Mouse (Mus musculus) left cerebral cortex, postnatal 14 days (tissue): Measurements from ENCODE around the gene Anks1. TPM values are rescaled to one million over a fixed set of nuclear protein-coding genes. Genes with fewer than 3 reads are reported as not detected.

ENCODE experiments used
- DNase-seq, 2 experiments: peaks; one replicate each; pipeline ENCODE4 v3.0.0; 2021 to 2022; ENCODE audit warnings: low spot score in 2 of 2, mixed read lengths in 1 of 2
- intact Hi-C: fragments of 180-260 bp; cut with DNase I; formaldehyde crosslinking; loops from one replicate; pipeline ENCODE4 v1.15.1; 2025
- long read RNA-seq, 2 experiments: library from polyadenylated mRNA; stranded (forward); transcript quantifications; one replicate each; pipeline ENCODE4 v2.0.0; 2021
- total RNA-seq, 2 experiments: library from RNA; stranded (reverse); gene quantifications; 2 replicates each; pipeline ENCODE4 v1.2.3; 2021

Anks1 gene
- total RNA-seq = 10 to 100 TPM; 33.4 to 40.6 TPM
- long read RNA-seq, experiment 1, full-length matches to known transcripts = 2 of 40 reads
- long read RNA-seq, experiment 1, partial matches to known transcripts = 12 of 40 reads
- long read RNA-seq, experiment 1, other reads (novel, unspliced or antisense) = 26 of 40 reads
- long read RNA-seq, experiment 2, full-length matches to known transcripts = 4 of 25 reads
- long read RNA-seq, experiment 2, partial matches to known transcripts = 7 of 25 reads
- long read RNA-seq, experiment 2, other reads (novel, unspliced or antisense) = 14 of 25 reads

DNA sequence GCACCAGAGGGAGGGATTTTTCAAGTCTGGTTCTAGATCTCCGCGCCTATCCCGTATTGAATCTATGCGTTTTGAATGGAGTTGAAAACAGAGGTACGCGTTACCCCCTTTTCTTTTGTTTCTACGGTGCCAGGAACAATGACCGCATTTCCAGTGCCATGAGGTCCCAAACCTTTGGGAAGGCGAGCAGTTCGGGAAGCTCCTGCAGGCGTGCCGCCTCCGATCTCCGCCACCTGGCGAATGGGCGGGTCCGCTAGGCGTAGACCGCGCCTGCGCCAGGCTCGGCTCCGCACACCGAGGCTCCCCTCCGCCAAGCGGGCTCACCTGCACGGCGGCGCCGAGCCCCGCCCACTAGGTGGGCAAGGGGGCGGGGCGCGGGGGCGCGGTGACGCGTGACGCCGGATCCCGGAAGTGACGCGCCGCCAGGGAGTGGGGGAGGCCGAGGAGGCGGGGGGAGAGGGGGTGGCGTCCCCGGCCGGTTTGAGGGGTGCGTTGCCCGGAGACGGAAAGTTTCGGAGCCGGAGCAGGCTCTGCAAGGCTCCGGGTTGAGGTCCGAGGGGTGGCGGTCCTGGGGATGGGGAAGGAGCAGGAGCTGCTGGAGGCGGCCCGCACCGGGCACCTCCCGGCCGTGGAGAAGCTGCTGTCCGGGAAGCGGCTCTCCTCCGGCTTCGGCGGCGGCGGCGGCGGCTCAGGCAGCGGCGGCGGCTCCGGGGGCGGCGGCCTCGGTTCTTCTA lies at the start of gene Anks1:
Anks1 (plus strand) TSS at position 419 of the 734 bp plus-strand sequence.
- peak; percentile 69 to 83 for DNase-seq
- intact Hi-C loops = loop anchor here (2.0 to 5.0 kb wide), 3 partner anchors 73 to 170 kb away; no protein-coding TSS in a partner anchor

DNA sequence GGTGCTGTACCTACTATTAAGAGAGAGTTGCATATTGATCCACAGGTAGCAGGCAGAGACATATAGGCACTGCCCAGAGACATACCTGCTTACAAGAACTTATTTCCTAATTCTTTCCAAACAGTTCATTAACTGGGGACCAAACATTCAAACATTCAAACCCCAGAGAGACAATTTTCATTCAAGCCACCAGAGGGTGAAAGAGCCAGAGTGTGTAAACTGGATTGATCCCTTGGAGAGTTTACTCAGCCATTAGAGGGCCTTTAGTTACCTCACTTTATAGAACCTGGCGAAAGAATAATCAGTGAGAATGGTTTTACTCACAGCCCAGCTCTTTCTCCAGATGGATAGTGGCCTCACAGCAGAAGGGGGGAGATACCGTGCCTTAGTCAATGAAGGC lies 43.6 kb upstream of the Anks1 start:
- DNase-seq = no peak
- intact Hi-C loops = no loop called here

DNA sequence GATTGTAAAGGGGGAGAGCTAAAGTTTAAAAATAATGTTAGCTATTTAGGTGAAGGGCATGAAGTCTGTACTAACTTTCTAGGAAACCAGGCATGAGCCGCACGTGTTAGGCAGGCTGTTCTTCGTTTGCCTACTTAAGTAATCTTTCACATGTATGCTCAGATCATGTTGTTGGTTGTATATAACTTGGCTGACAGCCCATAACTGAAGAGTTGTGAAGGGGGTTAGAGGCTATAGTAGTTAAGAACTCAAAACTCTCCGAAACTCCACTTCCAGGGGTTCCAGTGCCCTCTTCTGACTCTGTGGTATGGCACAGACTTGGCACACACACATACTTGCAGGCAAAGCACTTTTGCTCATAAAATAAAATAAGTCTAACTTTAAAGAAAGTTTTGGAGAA lies 42.4 kb upstream of the Anks1 start:
- no peak for DNase-seq
- intact Hi-C loops = no loop called here

DNA sequence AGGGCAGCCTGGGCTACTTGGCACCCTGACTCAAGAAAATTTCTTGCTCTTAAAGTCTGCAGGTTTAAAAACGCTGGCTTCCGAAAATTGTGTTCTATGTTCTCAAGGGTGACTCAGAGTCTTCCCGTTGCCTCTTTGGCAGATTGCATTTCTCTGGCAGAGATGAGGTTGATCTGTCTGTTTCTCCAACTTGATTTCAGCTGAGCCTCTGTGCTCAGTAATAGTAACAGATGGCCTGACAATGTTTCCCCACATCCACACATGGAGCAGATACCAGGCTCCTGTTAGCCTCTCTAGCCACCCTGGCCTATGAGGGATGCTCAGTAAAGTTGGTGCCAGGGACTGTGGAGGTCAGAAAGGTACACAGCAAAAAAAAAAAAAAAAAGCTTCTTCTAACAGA lies 37.3 kb upstream of the Anks1 start:
- intact Hi-C loops = no loop called here
- DNase-seq = peak; percentile 31 to 55

DNA sequence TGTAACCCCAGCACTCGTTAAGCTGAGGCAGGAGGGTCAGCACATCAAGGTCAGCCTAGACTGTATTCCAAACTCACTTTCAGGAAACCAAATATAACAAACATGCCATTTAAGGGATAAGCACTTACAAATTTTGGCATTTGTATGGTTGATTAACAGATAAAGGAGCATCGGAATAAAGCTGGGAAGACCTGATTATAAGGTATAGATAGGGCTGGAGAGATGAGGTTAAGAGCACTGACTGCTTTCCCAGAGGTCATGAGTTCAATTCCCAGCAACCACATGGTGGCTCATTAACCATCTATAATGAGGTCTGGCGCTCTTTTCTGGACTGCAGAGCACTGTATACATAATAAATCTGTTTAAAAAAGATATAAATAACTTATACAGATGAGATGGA lies 35.5 kb upstream of the Anks1 start:
- intact Hi-C loops = no loop called here
- DNase-seq = no peak

DNA sequence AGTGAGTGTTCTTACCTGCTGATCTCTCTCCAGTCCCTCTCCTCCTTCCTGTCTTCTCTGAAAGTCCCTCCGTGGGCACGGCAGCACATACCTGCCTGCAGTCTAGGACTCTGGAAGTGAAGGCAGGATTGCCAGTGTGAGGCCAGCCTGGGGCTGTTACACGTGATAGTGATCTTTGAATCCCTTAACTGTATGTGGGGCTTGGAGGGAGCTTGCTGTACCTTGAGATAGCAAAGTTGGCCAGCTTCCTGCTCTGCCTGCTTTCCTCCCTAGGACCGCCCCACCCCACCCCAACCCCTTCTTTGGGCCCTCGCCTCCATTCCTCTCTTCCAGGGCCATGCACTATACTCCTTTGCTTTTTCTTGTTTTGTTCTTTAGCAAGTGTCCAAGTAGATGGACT lies 34.6 kb upstream of the Anks1 start:
- intact Hi-C loops = no loop called here
- no peak for DNase-seq

DNA sequence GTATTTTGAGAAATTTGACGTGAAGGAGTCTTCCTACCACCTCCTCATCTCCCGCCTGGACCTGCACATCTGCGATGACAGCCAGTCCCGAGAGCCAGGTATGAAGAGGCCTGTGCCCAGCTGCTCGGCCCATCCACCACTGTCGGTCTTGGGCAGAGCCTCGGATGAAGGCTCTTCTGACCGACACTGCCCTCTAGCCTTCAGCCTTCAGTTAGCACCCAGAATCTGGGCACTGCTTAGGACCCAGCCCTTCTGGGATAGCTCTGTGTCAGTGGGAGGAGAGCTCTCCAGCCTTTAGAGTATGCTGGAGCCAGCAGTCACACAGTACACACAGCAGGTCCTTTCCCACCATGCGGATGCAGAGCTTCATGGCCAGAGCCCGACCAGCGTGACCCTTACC lies 27.6 kb upstream of the Anks1 start:
- intact Hi-C loops = no loop called here
- DNase-seq = no peak

DNA sequence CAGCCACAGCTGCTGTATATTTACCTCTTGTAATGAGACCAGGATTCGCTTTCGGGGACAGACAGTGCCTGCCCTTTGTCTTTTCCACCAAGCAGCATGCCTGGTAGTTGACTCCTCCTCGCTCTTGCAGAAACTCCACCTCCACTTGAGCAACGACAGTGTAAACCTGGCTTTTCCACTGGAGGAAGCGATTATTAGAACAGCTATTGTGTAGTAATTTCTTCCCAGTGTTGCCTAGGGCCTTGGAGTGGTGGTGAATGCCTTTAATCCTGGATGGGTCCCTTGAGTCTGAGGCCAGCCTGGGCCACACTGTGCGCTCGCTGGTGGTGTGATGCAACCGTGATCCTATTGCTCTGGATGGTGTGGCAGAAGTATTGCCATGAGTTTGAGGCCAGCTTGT lies 26.0 kb upstream of the Anks1 start:
- intact Hi-C loops = no loop called here
- no peak for DNase-seq

DNA sequence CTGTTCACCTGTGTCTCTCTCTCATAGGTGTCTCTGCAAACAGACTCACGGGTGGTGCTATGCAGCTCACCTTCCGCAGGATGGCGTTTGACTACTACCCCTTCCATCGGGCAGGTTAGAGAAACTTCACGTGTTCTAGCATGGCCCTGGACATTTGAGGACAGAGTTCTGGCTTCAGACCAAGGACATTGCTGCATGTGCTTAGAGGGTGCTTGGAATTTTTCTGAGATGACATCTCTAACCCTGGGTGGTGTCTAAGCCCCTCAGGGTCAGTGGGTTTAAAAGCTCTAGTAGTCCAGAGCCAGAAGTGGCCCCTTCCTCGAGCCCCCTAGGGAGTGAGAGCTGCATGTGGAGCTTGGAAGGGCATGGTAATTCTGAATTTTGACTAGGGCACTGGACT lies 25.1 kb upstream of the Anks1 start:
- no peak for DNase-seq
- intact Hi-C loops = no loop called here

DNA sequence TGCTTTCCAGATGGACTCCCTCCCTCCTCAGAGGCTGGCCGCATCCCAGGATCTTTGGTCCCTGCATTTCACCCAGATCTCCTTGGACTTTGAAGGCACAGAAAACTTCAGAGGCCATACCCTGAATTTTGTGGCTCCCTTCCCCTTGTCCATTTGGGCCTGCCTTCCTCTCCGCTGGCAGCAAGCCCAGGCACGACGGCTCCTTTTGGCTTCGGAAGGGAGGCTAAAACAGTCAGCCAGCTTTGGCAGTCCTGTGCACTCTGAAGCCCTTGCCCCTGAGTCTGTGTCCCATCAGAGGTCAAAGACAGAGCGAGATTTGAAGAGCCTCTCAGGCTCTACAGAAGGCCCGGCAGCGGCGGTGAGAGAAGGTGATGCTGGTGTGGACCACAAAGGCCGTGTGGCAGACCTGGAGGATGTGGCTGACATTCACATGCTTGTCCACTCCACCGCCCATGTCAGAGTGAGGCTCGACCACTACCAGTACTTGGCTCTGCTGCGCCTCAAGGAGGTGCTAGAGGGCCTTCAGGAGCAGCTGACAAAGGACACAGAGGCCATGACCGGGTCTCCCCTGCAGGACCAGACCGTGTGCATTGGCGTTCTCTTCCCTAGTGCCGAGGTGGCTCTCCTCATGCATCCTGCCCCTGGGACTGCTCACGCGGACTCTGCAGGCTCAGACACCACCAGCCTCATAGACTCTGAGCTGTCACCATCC lies 22.5 kb upstream of the Anks1 start:
- DNase-seq = no peak
- intact Hi-C loops = no loop called here

DNA sequence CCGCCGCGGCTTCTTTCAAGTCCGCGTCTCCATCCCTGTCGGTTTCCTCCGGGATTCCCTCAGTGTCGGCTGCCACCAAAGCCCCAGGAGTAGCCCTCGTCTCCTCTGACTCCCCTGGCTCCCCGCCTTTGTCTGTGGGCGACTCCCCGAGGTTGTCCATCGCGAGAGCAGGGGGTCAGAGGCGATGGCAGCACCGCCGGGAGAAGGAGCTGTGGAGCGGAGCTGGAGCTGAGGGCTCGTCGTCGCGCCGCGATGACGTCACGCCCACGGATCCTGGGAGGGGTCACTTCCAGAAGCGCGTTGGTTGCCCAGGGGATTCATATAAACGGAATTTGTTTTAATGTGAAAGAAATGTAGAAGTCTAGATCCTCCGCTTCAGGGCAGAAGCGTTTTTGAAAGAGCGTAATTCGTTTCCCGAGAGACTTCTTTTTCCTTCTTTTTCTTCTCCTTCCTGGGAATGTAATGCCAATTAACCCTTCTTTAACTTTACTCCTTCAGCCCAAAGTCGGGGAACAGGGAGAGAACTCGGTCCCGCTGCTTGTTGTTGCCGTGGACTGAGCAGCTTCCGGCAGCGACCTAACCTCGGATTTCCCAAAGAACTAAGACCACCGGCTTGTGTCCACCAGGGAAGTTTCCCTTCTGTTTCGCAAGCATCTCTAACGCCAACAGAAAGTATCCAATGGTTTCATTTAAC lies 1.4 kb upstream of the Anks1 start:
- intact Hi-C loops = loop anchor here (2.0 to 5.0 kb wide), 4 partner anchors 67 to 171 kb away; no protein-coding TSS in a partner anchor
- DNase-seq = peak; percentile 94 to 98

DNA sequence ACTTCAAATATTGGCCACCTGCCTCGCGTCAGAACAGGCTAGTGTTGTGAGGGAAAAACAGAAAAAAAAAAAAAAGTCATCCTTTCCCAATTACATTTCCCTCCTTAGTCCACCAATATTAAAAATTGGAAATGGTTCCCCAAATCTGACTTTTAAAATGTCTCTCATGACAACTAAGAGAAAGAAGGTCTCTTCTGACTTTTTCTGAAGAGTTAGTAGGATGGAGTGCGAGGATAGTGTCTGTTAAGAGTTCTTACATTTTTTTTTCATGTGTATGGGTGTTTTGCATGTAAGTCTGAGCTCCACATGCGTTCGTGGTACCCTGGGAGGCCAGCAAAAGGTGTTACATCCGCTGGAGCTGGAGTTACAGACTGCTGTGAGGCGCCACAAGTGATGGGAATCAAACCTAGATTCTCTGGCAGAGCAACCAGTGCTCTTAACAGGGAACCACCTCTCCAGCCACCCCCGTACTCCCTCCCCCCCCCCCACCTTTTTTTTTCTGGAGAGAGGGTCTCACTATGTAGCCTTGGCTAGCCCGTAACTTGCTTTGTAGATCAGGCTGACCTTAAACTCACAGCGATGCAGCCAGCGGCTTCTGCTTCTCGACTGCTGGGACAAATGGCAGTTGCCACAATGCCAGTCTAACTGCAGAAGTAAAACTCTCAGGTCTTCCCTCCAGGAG lies 759 bp upstream of the Anks1 start:
- intact Hi-C loops = loop anchor here (2.0 to 5.0 kb wide), 3 partner anchors 74 to 170 kb away; no protein-coding TSS in a partner anchor
- no peak for DNase-seq

DNA sequence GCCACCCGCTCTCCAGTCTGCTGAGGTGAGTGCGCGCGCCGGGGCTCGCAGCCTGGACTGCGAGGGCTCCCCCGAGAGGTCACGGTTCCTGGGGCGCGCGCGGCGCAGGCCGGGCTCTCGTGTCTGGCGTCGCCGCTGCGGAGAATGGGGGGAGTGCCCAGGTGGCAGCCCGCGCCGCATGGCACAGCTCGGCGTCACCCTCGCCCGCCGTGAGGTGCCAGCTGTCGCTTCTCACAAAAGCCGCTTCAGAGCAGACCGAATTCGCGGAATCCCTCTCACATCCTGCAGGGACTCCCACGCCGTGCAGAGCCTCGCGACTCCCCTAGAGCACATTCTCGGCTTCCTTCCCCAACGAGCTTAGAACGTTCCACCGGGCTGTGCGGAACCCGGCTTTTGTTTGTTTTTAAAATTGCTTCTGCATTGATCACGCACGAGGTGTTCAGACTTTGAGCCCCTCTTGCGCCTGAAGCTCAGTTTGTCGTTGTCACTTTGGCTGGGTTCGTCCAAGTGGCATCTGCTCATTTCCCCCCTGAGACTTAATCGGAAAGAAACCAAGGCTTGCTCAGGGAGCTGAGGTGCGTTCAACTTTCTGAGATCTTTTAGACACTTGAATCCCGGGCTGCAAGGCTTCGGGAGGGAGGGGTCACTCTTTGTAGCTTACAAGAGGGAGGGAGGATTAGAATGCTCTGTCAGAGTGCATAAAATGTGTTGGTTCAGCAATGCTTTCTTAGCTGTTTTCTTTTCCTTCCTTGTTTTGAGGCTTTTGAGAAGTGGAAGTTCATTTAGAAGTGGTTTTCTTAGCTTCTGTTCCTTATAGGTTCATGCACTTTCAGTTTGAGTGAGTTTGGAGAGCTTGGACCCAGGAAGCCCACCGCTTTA lies 755 bp downstream of the Anks1 start, which contains the start of gene Taf11:
Taf11 (minus strand) TSS at position 223 of the 879 bp plus-strand sequence.
- peak; percentile 79 to 81 for DNase-seq
- intact Hi-C loops = loop anchor here (2.0 to 5.0 kb wide), 3 partner anchors 72 to 169 kb away; no protein-coding TSS in a partner anchor

DNA sequence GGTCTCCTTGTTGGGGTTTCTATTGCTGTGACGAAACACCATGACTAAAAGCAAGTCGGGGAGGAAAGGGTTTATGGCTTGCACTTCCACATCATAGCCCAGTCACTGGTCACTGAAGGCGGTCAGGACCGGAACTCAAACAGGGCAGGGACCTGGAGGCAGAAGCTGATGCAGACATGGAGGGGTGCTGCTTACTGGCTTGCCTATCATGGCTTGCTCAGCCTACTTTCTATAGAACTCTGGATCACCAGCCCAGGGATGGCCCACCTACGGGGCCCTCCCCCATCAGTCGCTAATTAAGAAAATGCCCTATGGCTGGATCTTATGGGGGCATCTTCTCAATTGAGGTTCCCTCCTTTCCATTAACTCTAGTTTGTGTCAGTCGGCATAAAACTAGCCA lies 2.3 kb downstream of the Anks1 start:
- DNase-seq = no peak
- intact Hi-C loops = no loop called here

DNA sequence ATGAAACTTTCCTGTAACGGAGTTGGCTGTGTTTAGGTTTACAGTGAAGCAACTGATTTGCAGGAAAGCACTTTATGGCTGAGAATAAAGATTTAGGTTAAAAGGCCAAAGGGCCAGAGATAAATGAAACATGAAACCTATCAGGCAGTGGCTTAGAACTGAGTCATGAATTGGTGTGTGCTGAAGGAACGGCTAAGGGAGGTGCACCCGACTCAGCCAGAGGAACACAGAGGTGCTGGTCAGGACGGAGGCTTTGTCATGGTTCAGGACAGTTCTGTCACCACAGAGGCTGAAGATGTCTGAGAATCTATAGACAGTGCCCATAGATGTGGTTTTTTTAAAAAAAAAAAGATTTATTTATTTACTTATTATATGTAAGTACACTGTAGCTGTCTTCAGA lies 5.6 kb downstream of the Anks1 start:
- intact Hi-C loops = no loop called here
- no peak for DNase-seq

DNA sequence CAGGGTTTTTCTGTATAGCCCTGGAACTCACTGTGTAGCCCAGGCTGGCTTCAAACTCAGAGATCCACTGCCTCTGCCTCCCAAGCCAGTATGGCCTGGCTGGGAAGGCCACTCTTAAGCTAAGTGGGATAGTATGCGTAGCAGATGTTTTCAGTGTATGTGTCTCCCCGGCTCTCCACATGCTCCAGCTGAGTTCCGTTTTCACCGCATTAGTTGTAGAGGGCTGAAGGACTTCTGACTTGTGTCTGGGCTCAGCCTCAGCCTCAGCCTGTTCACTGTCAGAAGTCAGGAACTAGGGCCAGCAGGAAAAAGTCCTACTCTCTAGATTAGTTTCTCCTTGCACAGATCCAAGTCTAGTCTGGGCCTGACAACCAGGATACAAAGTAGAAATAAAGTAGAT lies 7.3 kb downstream of the Anks1 start:
- intact Hi-C loops = no loop called here

DNA sequence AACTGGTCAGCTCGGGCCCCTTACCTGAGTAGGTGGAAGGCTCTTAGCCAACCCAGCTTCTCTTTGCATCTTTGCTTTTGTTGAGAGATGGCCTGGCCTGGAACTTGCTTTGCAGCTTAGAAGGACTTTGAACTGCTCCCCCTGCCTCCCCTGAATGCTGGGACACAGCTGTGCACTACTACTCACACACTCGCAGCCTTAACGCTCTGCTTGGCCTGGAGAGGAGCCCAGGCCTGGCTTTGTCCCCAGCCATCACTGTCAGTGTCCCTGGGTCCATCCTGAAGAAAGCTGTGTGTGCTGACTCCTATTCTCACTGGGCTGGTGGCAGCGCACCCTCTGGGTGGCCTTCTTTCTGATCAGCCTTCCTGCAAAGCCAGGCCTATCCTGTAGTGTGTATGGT lies 11.6 kb downstream of the Anks1 start:
- intact Hi-C loops = no loop called here
- no peak for DNase-seq

More for the DNA sequence above, 7.3 kb downstream of the Anks1 start:
- DNase-seq = no peak

DNA sequence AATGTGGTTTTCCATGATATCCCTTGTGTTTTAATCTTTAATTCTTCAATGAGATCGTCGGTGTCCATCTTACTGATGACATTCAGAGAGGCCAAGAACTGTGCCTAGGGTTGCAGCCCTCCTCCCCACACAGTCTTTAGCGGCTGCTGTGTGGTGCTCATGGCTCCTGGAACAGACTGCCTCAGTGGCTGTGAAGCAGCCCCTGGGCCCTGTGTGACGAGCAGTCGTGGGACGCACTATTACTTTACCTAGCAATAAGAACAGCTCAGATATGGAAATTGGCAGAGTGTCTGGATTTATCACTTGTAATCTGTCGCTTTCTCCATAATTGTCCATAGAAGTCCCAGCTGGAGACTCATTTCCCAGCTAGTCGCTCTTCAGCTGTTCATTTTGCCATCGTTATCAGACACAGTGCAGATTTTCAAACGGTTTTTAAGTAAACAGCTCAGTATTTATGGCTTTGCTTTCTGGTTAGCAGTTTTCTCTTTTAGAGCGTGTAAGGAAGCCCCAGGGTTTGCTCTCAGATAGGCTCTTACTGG lies 13.1 kb downstream of the Anks1 start:
- intact Hi-C loops = no loop called here
- no peak for DNase-seq
